Mouse (Mus musculus) embryo, embryonic 9.5 days (tissue): Measurements from ENCODE around the gene Arhgef12.

Experiments
- DNase-seq: peaks from one replicate; pipeline ENCODE4 v3.0.0-alpha.2; 2017; ENCODE audit errors: extremely low spot score

The Arhgef12 gene

DNA sequence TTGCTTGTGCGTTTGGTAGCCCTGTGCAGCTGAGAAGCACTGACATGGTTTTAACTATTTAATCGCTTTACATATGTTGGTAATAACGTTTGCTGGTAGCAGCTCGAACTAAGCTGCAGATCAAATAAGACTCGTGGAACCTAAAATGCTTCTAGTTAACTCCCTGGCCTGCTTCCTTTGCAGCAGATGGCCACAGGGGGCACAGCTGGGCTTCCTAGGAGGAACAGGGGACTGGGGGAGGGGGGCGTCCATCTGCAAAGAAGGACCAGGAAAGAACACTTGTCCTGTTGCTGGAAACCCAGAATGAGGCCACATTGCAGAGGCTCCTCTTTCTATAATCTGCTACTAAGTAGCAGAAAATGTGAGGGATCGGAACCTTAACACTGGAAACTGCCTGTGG is 186.8 kb downstream of the Arhgef12 start:
- no peak for DNase-seq

DNA sequence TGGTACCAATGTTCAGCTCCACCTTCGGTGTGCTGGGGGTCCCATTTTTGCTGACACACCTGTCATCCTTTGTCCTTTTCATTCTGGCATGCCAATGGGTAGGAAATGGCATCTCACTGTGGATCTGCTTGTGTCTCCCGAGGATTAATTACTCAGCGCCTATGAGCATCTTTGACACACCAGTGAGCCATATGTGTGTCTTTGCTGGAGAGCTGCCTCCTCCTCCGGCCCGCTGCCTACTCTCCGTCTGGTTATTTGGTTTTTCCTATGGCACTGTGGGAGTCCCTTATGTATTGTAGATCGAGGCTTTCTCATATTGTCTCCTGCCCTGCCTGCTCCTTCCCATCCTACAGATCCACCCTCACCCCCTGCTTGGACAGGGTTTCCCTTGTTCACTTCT is 189.1 kb downstream of the Arhgef12 start:
- no peak for DNase-seq
